Mouse (Mus musculus) erythroblast, embryonic 14.5 days (primary cell): ENCODE measurements around the gene Dlx1. TPM values are rescaled to one million over a fixed set of nuclear protein-coding genes. Genes with fewer than 3 reads are reported as not detected.

Experiments
- H3K27me3 ChIP-seq: 2 replicates; pipeline ENCODE4 v1.6.1; 2012; ENCODE audit warnings: inconsistent platforms; ENCODE audit not compliant: control insufficient read depth
- H3K36me3 ChIP-seq: 2 replicates; pipeline ENCODE4 v1.6.1; 2012; ENCODE audit warnings: mild to moderate bottlenecking, inconsistent platforms; ENCODE audit not compliant: control insufficient read depth
- H3K4me1 ChIP-seq: 2 replicates; pipeline ENCODE4 v1.6.1; 2012; ENCODE audit warnings: inconsistent platforms; ENCODE audit not compliant: control insufficient read depth
- H3K4me3 ChIP-seq: replicated peaks from 2 replicates; pipeline ENCODE3; 2012; ENCODE audit warnings: moderate library complexity, mild to moderate bottlenecking, inconsistent platforms
- H3K9me3 ChIP-seq: 2 replicates; pipeline ENCODE4 v1.6.1; 2012; ENCODE audit warnings: low read length, inconsistent platforms, mixed read lengths; ENCODE audit not compliant: control insufficient read depth
- GATA1 ChIP-seq: IDR thresholded peaks from 2 replicates; pipeline ENCODE4 v1.6.1; 2012; ENCODE audit warnings: low read length, inconsistent platforms, mixed read lengths
- TAL1 ChIP-seq: IDR thresholded peaks from 3 replicates; pipeline ENCODE4 v1.6.1; 2012; ENCODE audit warnings: low read length, inconsistent platforms, mixed read lengths
- polyA plus RNA-seq: library from polyadenylated mRNA; stranded (reverse); fragments of >175 nt; gene quantifications from 2 replicates; pipeline ENCODE4 v1.2.3, GENCODE M21; 2012

Gene Dlx1
- polyA plus RNA-seq, 1 experiment, result 0.01 TPM

- H3K9me3 ChIP-seq, result no peaks in the 10 kb centered on the region
- no peak overlapping the region for H3K4me3 ChIP-seq
- no peak for TF ChIP-seq GATA1
- no peak for TF ChIP-seq TAL1
- peaks cover 3% of the 10 kb centered on the region; the same call in 1 of the 2 replicates for H3K4me1 ChIP-seq
- 0 out of 2 replicates have a peak, but pooled peaks cover 2% of the 10 kb centered on the region for H3K36me3 ChIP-seq
- H3K27me3 ChIP-seq, result no peaks in the 10 kb centered on the region
These were observed 30.7 kb upstream of the Dlx1 start for GRCm38 (mm10) chr2:71497175-71497574.

- H3K27me3 ChIP-seq, result no peaks in the 10 kb centered on the region
These were observed 28.4 kb upstream of the Dlx1 start for GRCm38 (mm10) chr2:71499276-71500230.

GRCm38 (mm10) chr2:71504852-71505251, 23.1 kb upstream of the Dlx1 start:
- Histone ChIP-seq H3K36me3 (peaks cover 17% of the 10 kb centered on the region), H3K4me3 (no peak overlapping the region), H3K9me3 (no peaks in the 10 kb centered on the region), H3K27me3 (no peaks in the 10 kb centered on the region), H3K4me1 (peaks cover 2% of the 10 kb centered on the region)
- TF ChIP-seq GATA1 (no peak), TAL1 (no peak)

More at GRCm38 (mm10) chr2:71499276-71500230, 28.4 kb upstream of the Dlx1 start:
- Histone ChIP-seq H3K9me3 (no peaks in the 10 kb centered on the region), H3K36me3 (0 out of 2 replicates have a peak, but pooled peaks cover 2% of the 10 kb centered on the region), H3K4me3 (no peak overlapping the region), H3K4me1 (peaks cover 5% of the 10 kb centered on the region)
- TF ChIP-seq GATA1, result no peak
- no peak for TF ChIP-seq TAL1

- no peaks in the 10 kb centered on the region for H3K9me3 ChIP-seq
- H3K27me3 ChIP-seq, result no peaks in the 10 kb centered on the region
- TF ChIP-seq GATA1 (no peak), TAL1 (no peak)
- H3K36me3 ChIP-seq, result peaks cover 37% of the 10 kb centered on the region
- no peak overlapping the region for H3K4me3 ChIP-seq
- no peaks in the 10 kb centered on the region for H3K4me1 ChIP-seq
These were observed 16.7 kb upstream of the Dlx1 start for GRCm38 (mm10) chr2:71511209-71511608.

GRCm38 (mm10) chr2:71512326-71512725, 15.6 kb upstream of the Dlx1 start:
- Histone ChIP-seq H3K27me3 (no peaks in the 10 kb centered on the region), H3K36me3 (peaks cover 37% of the 10 kb centered on the region), H3K4me1 (no peaks in the 10 kb centered on the region), H3K9me3 (no peaks in the 10 kb centered on the region), H3K4me3 (no peak overlapping the region)
- TF ChIP-seq TAL1 (no peak), GATA1 (no peak)

GRCm38 (mm10) chr2:71516995-71517394, 10.9 kb upstream of the Dlx1 start:
- TF ChIP-seq TAL1, result no peak
- TF ChIP-seq GATA1, result no peak
- Histone ChIP-seq H3K27me3 (no peaks in the 10 kb centered on the region), H3K4me3 (no peak overlapping the region), H3K9me3 (no peaks in the 10 kb centered on the region), H3K4me1 (no peaks in the 10 kb centered on the region; the same call in 1 of the 2 replicates), H3K36me3 (peaks cover 6% of the 10 kb centered on the region)

- no peak overlapping the region for H3K4me3 ChIP-seq
- H3K27me3 ChIP-seq, result no peaks in the 10 kb centered on the region; the same call in 1 of the 2 replicates
- H3K4me1 ChIP-seq, result no peaks in the 10 kb centered on the region; the same call in 1 of the 2 replicates
- TF ChIP-seq TAL1 (no peak), GATA1 (no peak)
- H3K36me3 ChIP-seq, result peaks cover under 1% of the 10 kb centered on the region
- H3K9me3 ChIP-seq, result no peaks in the 10 kb centered on the region
These were observed 10.3 kb upstream of the Dlx1 start for GRCm38 (mm10) chr2:71517466-71518099.

GRCm38 (mm10) chr2:71522871-71523270, 5.0 kb upstream of the Dlx1 start:
- H3K4me1 ChIP-seq, result peaks cover 7% of the 10 kb centered on the region
- H3K9me3 ChIP-seq, result no peaks in the 10 kb centered on the region; the same call in 1 of the 2 replicates
- no peaks in the 10 kb centered on the region for H3K36me3 ChIP-seq
- no peak for TF ChIP-seq TAL1
- TF ChIP-seq GATA1, result no peak
- no peak overlapping the region for H3K4me3 ChIP-seq
- H3K27me3 ChIP-seq, result peaks cover 52% of the 10 kb centered on the region

GRCm38 (mm10) chr2:71523431-71523830, 4.5 kb upstream of the Dlx1 start:
- Histone ChIP-seq H3K9me3 (peaks cover under 1% of the 10 kb centered on the region; the same call in 1 of the 2 replicates), H3K36me3 (no peaks in the 10 kb centered on the region), H3K4me1 (peaks cover 8% of the 10 kb centered on the region), H3K4me3 (no peak overlapping the region), H3K27me3 (peaks cover 57% of the 10 kb centered on the region)
- TF ChIP-seq GATA1, result no peak
- TF ChIP-seq TAL1, result no peak
